Mouse (Mus musculus): Measurements from ENCODE around the gene Crip1.

The Crip1 gene

DNA sequence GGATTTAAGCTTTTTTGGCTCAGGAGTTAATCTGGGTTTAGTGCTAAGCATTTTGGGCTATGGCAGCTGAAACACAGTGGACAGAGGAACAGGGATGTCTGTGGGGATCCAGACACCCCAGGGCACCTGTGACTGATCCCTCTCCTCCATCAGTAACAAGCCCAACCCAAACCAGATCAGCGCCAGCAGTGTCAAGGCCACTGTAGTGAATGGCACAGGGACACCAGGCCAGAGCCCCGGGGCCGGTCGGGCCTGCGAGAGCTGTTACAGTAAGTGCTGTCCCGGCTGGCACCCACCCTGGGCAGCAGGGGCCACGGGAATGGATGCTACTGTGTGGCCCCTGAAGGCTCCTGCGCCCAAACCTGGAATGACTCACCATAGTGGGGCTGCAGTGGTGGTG lies 15.4 kb upstream of the Crip1 start:
- DNase-seq (ENCODE audit: low spot score in 2 of 2) = no peak

DNA sequence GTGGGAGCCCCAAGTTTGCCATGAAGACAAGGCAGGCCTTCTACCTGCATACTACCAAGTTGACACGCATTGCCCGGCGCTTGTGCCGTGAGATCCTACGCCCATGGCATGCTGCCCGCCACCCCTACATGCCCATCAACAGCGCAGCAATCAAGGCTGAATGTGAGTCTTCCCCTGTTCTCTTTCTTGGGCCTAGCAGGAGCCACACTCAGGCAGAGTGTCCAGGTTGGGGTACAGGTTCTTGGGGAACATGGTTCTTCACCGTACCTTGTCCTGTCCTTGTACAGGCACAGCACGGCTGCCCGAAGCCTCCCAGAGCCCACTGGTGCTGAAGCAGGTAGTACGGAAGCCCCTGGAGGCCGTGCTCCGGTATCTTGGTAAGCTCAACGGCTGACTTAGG lies 14.5 kb upstream of the Crip1 start:
- no peak for DNase-seq (ENCODE audit: low spot score in 2 of 2)

DNA sequence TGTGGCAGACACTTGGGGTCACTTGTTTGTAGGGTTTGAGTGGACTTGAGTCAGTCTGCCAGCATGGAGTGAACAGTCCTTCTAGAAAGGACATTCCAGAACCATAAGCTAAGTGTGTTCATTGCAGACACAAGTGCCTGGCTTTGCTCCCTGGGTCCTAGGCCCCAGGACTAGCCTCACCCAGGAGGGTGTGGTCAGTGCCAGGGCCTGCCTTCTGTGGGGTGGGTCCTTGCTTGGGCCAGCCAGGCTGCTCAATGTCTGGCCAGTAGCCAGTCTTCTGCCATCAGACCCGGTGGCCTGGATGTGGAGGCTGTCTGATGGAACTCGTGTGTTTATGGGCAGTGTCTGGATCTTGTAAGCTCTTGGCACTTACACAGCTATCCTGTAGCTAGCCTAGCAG lies 13.5 kb upstream of the Crip1 start:
- DNase-seq (ENCODE audit: low spot score in 2 of 2) = no peak

DNA sequence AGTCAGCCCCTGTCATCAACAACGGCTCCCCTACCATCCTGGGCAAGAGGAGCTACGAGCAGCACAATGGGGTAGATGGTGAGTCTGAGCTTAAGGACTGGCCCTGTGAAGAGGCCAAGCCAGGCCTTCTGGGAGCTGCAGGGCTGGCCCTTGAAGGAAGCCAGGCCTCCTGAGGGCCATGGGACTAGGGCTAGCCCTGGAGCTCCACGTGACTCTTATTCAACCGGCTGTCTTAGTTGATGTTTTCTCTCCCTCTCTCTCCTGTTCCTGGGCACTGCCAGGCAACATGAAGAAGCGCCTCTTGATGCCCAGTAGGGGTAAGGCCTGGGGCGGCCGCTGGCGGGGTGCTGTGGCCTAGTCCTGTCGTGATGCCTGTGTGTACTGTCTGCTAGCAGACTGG lies 12.9 kb upstream of the Crip1 start:
- DNase-seq (ENCODE audit: low spot score in 2 of 2) = no peak

DNA sequence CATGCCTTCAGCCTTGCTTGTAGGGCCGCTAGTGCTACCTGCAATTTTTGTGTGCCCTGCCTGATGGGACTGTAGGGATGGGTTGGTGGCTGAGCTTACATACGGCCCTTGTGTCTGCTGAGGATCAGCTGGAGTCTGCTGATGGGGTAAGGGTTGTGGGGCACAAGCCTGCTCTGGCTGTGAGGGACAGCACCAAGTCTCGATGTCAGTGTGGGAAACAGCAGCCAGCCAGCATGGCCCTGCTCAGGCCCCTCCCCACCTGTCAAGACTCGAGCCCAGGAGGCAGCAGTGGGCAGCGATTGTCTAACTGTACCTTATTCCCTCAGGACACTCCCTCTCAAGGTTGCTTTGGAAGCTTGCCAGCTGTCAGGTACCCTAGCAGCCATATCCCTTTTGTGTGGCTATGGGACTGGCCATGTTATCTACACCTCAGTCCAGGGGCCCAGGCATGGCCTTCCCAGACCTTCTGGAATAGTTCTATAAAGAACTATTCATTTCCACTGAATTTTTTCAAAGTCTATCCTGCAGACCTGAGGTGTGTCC lies 12.2 kb upstream of the Crip1 start:
- DNase-seq (ENCODE audit: low spot score in 2 of 2) = no peak

DNA sequence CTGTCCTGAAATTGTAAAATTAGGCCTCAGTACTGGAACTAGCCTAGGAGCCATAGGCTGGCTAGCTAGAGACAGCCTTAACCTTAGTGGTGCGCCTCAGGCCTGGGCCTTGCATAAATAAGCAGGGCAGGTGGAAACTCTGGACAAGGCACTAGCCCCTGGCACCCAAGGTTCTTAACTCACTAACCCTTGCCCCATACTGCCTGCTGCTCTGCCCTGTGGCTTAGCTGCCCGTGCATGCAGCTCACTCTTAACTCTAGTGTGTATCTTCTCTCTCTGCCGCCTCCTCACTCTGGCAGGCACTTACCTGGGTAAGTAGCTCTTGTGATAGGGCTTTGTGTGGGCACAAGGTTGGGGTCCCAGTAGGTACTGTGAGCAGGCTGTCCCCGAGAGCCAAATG lies 11.6 kb upstream of the Crip1 start:
- no peak for DNase-seq (ENCODE audit: low spot score in 2 of 2)

DNA sequence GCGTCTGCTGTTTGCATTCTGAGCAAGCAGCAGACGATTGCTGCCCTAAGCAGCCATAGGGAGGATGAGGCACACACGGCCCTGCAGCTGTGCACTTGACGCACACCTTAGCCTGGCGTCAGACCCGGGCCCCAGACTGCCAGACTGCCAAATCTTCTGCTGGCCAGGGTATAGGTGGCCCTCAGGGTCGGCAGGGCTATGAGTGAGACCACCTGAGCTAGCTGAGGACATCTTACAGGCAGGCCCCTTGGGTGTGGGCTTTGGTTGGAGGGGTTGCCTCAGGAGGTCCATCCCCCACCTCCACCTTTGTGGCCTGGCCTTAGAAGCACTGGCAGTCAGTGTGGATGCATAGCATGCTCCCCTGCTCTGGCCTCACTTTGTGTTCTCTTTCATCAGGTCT lies 10.7 kb upstream of the Crip1 start:
- no peak for DNase-seq (ENCODE audit: low spot score in 2 of 2)

DNA sequence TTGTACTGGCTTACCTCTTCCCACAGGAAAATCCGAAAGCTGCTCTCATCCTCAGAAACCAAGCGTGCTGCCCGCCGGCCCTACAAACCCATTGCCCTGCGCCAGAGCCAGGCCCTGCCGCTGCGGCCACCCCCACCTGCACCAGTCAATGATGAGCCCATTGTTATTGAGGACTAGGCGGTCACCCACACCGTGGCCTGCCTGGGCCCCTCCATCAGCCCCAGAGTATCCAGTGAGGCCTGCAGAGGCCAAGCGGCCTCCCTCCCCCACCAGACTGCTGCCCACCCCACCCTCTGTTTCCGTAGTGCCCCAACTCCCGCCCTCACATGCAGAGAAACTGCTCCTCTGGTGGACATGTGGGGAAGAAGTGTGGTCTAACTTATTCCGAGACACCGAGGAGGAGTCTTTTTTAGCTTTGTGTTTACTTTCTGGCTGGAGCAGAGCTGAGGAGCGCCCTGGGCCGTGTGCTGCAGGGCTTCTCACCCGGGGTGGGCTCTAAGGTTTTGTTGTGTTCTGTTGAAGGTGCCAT lies 9.6 kb upstream of the Crip1 start:
- no peak for DNase-seq (ENCODE audit: low spot score in 2 of 2)

DNA sequence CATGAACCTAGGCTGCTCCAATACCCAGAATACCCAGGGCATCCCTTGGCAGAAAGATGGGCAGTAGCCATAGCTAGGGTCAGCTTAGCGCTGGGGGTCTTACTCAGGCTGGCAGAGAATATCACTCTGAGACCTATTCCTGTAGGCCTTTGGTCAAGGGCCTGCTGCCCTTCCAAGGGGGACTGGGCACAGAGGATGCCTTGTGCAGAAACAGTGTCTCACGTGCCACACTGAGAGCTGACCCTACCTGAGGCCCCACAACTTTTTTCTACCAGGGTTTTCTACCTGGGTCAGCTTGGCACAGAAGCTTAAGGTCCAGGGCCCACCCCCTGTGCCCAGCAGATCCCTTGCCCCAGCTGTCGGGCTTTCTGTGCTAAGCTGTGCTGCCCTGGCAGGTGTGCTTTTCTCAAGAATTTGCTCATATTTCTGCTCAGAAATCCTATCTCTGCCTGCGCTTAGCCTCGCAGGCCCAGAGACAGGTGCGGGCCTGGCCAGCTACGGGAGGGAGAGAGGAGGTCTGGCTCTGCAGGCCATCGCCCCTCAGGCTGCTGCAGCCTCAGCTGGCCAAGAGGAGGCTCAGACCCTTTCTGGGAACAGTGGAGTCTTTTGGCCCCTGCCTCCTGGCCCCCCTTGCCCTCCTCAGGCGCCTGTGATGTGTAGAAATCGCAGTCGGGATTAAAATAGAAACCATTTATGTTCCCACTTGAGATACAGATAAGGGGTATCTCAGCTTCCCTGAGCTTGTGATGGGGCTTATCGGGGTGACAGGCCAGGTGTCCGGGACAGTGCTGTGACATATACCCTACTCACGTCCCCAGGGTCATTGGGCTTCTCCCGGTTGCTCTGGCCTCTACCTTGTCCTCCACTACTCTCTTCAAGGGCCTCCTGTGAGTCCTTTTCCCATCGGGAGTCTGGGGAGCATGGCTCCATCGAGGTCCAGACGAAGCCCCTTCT lies 8.6 kb upstream of the Crip1 start:
- DNase-seq (ENCODE audit: low spot score in 2 of 2) = no peak

DNA sequence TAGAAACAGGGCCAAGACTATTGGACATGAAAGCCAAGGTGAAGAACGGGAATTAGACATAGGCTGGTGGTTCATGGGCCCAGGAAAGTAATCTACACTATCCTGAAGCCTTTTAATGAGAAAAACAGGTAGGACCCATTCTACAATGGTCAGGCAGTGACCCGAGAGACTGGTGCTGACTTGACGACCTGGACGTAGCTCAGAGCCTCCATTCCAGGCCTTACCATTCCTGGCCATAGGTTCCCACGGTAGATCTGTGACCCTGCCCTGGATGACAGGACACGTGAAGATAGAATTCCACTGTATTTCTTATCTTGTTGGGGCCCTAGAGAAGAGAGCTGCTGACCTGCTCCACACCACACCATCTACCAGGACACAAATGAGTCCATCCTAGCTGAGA lies 7.8 kb upstream of the Crip1 start:
- no peak for DNase-seq (ENCODE audit: low spot score in 2 of 2)

DNA sequence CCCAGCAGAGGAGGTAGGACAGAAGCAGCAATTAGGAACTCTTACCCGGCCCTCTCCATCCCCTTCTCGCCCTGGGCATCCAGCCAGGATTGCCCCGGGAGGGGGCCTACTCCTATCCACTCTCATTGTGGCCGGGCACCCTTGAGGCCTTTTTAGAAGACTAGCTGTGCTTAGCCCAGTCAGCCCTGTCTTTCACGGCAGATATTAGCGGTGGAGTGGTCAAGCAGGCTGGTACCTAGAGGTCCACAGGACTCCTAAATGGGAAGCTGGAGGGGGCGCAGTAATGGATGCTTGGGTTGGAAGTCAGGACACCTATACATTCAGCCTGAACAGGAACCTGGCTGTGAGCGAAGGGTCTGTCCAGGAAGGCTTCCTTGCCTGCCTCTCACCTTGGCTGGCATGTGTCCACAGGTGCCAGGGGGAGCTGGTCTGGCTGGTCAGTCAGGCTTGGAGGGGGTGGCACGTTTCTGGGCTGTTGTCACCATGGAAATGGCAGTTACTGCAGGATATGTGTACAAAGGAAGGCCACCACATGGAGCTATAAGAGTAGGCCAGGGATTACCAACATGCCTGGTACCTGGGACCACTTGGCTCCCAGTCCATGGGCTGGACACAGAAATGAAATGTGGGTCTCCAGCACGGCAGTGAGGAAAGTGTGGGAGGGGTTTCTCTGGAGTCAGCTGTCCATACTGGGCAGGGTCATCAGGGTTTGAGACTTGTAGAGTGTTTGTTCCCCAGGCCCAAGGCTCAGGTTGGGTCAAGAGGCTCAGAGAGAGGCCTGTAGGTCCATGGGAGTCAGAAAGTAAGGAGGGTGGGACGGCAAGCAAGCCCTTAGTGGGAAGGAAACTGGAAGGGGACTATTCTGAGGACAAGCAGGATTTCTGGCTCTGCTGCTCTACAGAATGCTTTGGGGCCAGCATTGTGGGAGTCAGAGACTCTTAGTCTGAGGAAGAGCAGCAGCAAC lies 6.9 kb upstream of the Crip1 start:
- DNase-seq (ENCODE audit: low spot score in 2 of 2) = no peak

DNA sequence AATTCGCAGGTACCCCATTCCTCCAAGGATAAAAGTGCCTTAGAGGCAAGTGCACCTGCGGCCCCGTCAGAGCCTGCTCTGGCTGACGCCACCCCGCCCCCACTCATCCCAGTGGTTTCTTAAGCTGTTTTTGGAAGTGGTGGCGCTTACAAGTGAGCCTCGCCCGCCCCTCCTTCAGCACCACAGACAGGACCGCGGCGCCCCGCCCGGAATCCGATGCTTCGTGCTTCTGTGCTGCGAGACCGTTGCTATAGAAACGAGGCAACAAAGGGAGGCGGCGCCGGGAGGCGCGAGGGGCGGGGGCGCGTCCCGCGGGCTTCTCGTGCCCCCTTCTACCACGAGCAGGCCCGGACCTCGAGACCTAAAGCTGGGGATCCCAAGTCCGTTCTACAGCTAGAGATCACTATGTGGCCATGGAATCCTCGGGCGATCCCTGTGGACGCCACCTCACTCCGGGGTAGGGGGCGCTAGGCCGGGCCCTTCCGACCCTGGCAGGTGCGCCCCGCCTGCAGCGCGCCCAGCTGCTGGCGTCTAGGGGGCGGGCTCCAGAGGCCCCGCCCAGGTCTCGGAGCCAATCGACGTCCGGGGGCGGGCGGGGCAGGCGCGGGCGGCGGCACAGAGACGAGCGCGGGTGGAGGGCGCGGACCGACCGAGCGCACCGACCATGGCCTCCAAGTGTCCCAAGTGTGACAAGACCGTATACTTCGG lies 6.1 kb upstream of the Crip1 start, which contains the start of gene Crip2:
TSS of gene Crip2 (plus strand) at position 329 of the 708 bp plus-strand sequence.
- peak; percentile 93 to 95 for DNase-seq (ENCODE audit: low spot score in 2 of 2)

DNA sequence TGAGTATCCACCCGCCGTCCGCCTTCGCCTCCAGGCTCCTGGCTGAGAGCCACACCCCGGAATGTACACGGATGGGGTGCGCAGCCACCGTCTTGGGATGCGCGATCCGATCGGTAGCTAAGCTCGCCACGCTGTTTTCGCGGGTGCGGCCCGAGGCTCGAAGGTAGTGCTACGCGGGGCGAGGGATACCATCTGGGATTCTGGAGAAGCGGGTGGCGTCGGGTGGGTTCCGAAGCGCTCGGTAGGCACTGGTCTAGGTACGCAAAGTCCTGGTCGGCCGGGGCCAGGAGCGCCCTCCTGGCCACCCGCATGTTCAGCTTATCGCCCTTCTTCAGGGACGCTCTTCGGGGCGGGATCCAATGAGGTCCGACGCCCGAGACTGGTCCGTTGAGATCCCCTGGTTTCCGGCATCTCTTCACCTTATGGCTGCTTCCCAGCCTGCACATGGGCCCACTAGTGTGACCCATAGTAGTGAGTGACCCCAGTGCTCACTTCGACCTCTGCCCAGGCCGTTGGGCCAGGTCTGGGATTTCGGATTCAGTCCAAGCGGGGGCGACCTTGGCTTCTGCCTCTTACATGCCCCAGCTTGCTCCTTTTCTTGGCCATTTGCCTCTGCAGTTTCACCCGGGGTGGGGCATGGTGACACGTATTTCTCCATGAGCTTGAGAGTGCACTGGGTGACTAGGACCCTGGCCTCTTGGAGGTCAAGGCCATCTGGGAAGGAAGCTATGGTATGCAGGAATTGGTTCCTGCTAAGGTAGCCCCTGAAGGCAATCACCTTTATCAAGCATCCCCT lies 5.3 kb upstream of the Crip1 start:
- no peak for DNase-seq (ENCODE audit: low spot score in 2 of 2)

DNA sequence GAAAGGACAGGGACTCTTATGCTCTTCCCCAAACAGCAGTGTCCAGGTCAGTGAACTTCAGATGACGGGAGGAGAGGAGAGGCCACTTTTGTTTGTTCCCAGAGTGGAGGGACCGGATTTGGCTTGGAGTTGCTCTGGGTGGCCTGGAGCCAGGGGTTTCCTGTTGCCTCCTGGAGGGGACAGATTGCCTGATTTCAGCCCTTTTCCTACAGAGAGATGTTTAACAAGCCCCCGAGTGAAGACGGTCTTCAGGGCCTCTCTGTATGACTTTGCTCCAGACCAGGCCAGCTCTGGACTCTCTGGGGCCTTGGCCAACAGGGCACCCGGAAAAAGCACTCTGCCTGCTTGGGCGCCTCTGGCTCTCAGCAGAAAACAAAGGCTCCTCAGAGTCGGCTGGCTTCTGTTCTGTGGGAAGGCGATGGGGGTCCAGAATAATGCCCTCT lies 4.6 kb upstream of the Crip1 start:
- no peak for DNase-seq (ENCODE audit: low spot score in 2 of 2)

DNA sequence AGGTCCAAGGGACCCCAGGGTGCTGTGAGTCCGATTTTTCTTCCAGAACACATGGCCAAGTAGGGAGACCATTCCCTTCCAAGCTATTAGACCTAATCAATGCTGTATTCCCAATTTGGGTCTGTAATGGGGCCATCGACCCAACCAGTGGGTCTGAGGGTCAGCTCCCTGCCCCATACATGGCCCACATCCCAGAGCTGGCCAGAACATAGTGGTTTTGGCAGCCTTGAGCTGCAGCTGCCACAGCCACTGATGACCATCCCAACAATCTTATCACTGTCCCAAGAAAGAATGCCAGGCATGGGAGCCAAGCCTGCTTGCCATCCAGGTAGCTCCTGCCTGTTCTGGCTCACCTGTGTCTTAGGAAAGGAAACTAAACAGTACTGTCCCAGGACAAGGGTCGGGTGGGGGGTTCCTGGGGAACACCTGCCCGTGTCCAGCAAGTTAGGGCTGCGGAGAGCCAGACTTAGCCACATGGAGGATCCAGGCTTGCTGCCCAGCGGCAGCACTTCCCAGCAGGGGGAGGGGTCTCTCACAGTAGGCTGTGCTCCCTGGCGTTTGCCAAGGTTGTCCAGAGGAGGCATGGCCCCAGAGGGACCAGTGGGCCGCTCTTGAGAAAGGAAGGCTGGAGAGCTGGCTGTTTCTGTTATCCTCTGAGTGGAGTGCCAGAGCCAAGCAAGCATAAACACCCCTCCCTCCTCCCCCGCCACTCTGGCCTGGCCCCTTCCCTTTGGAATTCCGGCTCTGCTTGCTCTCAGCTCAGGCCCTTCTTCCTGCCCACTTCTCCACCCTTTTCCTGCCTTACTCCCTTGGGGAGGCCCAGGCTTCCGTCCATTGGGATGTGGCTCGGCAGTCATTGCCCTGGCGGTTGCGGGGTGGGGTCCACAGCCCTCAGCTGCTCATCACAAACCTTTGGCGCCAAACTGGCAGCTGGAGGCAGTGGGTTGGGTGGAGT lies 3.8 kb upstream of the Crip1 start:
- DNase-seq (ENCODE audit: low spot score in 2 of 2) = peak in 1 of 2 experiments; percentile 62

DNA sequence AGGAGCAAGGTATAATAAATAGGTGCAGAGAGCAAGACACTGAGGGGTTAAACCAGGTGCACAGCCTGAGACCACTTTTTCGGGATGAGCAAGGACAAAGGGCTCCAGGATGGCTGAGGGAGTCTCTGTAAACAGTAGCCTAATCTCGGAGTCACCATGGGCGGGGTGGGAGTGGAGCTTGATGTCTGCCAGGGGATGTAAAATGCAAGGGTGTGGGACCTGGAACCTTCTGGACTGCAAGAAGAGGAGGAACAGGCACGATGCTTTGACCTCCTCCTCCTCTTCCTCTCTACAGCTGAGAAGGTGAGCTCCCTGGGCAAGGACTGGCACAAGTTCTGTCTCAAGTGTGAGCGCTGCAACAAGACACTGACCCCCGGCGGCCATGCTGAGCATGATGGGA lies 3.0 kb upstream of the Crip1 start:
- DNase-seq (ENCODE audit: low spot score in 2 of 2) = no peak

DNA sequence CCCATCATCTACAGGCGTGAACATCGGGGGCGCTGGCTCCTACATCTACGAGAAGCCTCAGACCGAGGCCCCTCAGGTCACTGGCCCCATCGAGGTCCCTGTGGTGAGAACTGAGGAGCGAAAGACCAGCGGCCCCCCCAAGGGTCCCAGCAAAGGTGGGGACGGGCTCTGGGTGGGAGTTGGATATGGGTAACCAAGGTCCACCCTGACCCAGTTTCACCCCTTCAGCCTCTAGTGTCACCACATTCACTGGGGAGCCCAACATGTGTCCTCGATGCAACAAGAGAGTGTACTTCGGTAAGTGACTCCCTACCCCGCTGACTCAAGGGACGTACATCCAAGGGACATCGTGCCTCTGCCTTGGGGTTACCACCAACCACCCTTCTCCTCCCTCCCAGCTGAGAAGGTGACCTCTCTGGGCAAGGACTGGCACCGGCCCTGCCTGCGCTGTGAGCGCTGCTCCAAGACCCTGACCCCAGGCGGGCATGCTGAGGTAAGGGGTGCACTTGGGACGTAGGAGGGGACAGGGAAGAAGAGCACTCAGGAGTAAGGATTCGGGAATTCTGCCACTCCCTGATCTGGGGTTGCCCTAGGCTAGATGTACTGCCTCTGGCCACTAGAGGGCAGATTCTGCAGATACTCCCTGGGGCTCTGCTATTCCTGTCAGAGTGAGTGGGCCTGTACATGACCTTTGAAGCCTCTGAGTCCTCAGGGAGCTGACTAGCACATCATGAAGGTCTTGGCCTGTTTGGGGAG lies 1.9 kb upstream of the Crip1 start:
- DNase-seq (ENCODE audit: low spot score in 2 of 2) = no peak

DNA sequence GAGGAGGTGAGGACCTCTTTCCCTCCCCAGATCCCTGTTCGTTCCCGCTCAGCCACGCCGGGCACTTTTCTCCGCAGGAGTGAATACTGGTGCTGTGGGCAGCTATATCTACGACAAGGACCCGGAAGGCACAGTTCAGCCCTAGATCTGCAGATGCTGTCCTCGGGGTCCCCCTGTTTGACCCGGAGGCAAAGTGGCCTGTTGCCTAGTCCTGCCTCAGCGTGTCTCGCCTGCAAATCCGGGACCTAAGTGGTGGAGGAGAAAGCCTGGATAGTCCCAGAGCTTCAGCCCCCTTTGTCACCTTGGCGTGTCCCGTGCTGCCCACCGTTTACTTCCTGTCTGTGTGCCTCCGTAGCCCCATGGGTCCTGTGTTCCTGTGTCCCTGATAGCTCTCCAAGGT lies 1.2 kb upstream of the Crip1 start:
- no peak for DNase-seq (ENCODE audit: low spot score in 2 of 2)

DNA sequence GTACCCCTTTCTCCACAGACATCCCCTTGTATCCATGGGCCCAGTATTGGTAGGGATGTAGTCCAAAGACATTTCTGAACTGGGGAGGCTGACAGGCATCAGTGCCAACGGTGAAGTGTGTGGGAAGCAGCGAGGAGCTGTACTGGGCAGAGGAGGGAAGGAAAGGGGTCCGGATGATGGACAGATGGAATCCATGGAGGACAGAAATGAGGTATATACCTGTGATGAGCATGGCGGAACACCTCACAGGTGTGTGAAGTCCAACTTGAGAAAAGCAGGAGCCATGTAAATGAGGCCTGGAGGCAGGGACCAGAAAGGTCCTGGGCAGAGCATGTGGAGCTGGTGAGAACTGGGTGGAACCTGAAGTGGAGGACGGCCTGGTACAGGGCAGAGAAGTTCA lies 525 bp upstream of the Crip1 start:
- DNase-seq (ENCODE audit: low spot score in 2 of 2) = no peak
